Mouse (Mus musculus) midbrain, embryonic 10.5 days (tissue): ENCODE measurements around the gene Odf2l. TPM values are rescaled to one million over a fixed set of nuclear protein-coding genes. Genes with fewer than 3 reads are reported as not detected.

Experiments
- DNase-seq: peaks from one replicate; pipeline ENCODE4 v3.0.0-alpha.2; 2017; ENCODE audit warnings: low spot score
- H3K27ac ChIP-seq: fragments of 300-500 bp; sonication (generic); replicated peaks from 2 replicates; pipeline ENCODE4 v1.5.1; 2016; ENCODE audit warnings: mild to moderate bottlenecking
- H3K27me3 ChIP-seq: fragments of 300-500 bp; sonication (generic); 2 replicates; pipeline ENCODE4 v1.6.1; 2016; ENCODE audit warnings: low read depth, mild to moderate bottlenecking; ENCODE audit not compliant: poor library complexity, severe bottlenecking
- H3K36me3 ChIP-seq: fragments of 300-500 bp; sonication (generic); 2 replicates; pipeline ENCODE4 v1.6.1; 2016; ENCODE audit warnings: mild to moderate bottlenecking, moderate library complexity
- H3K4me1 ChIP-seq: fragments of 300-500 bp; sonication (generic); 2 replicates; pipeline ENCODE4 v1.6.1; 2016
- H3K4me3 ChIP-seq: fragments of 300-500 bp; sonication (generic); 2 replicates; pipeline ENCODE4 v1.5.1; 2016; ENCODE audit warnings: mild to moderate bottlenecking, moderate library complexity
- H3K9me3 ChIP-seq: fragments of 300-500 bp; sonication (generic); replicated peaks from 2 replicates; pipeline ENCODE4 v1.6.1; 2016; ENCODE audit warnings: mild to moderate bottlenecking
- WGBS: fragments of 180-500 bp; shearing (Covaris S2); methylation state at CpG from one replicate; pipeline ENCODE4 v1.1.7; 2016; 5-methylcytosine and 5-hydroxymethylcytosine counted together
- polyA plus RNA-seq: library from polyadenylated mRNA; unstranded; fragments of >200 nt; fragmentation: Nextera tagmentation; extraction: Ambion mirVana; gene quantifications from 2 replicates; pipeline ENCODE4 v1.2.1, GENCODE M21; 2016

Gene Odf2l
- polyA plus RNA-seq, 1 experiment from 2014 or later, result 21.6 TPM

DNA sequence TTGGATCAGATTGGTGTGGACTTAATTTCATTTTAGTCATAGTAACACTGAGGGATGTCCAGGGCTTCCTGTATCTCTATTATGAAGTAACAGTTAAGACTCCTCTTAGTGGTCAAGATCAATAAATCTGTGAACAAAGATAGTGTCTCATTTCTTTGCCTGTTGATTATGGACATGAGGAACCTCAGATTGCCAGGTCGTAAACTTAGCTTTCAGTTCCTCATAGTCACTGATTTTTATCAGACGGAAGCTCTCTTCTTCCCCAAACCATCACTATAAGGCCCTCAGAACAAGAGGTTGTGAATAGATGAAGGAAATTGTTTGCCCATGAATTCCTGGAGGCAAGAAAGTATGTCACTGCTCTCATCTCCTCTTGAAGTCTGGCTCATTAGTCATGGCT lies 73.6 kb downstream of the Odf2l start:
- no peak for DNase-seq
- no peaks in the 10 kb centered on the region for H3K27me3 ChIP-seq
- 95% methylated on average over 2 of the region's 2 CpGs for whole genome bisulfite sequencing
- no peaks in the 10 kb centered on the region for H3K9me3 ChIP-seq
- no peaks in the 10 kb centered on the region for H3K36me3 ChIP-seq
- H3K4me3 ChIP-seq, result no peak overlapping the region
- H3K4me1 ChIP-seq, result no peaks in the 10 kb centered on the region
- no peak overlapping the region for H3K27ac ChIP-seq

DNA sequence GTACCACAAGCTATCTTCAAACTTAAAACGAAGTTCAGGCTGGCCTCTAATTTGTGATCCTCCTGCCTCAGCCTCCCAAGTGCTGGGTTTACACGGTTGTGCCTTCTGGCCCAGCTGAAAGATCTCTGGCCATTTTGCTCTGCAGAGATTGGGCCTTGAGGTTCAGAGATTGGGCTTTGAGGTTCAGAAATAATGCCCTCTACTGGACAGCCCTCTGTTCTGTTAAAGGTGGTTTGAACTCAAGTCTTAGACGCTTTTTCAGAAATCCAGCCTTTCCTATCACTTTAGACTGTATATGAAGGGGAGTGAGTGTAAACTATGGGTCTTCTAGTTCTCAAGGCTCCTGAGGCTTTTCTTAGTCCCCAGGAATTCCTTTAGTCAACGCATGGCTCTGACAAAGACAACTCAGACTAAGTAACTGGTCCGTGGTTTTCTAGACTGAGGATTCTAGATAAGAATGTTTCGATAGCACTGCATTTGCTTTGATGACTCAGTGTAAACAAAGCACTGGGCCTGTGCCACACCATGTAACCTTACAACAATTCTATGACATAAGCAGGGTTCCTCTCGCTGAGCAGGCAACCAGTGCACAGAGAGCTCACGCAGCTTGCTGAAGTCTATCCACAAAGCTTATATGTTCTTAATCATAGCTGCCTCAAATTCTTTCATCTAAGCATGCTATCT lies 77.0 kb downstream of the Odf2l start:
- no peak for DNase-seq
- Histone ChIP-seq H3K4me1 (no peaks in the 10 kb centered on the region), H3K9me3 (no peaks in the 10 kb centered on the region), H3K27me3 (no peaks in the 10 kb centered on the region), H3K4me3 (no peak overlapping the region), H3K27ac (no peak overlapping the region), H3K36me3 (no peaks in the 10 kb centered on the region)
- WGBS, result 82% methylated on average over 8 of the region's 8 CpGs

DNA sequence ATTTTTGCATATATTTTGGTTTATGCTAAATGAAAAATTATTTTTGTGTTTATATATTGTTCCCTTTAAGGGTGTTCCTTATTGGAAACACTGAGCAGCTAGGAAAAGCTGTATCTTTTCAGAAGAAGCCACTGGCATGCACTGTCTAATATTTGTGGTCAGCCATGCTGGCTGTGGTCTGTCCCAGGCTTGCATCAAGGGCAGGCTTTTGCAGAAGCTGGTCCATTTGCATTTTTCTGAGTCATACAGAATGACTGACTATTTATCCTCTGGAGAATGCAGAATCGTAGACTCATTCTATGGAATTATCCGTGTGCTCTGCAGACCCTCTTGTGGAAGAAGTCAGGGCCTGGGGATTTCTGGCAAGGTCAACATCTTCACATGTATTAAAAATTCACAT lies 79.7 kb downstream of the Odf2l start:
- no peaks in the 10 kb centered on the region for H3K36me3 ChIP-seq
- H3K4me1 ChIP-seq, result no peaks in the 10 kb centered on the region
- no peak overlapping the region for H3K27ac ChIP-seq
- WGBS, result 89% methylated on average over 2 of the region's 2 CpGs
- no peaks in the 10 kb centered on the region for H3K9me3 ChIP-seq
- no peaks in the 10 kb centered on the region for H3K27me3 ChIP-seq
- DNase-seq, result no peak
- H3K4me3 ChIP-seq, result no peak overlapping the region

Other genes starting within 250 kb of the Odf2l start
- gene Clca4b, start 186.1 kb upstream of the Odf2l start, polyA plus RNA-seq, result not detected in 2 replicates
- not detected in 2 replicates for gene Clca4a, start 143.5 kb upstream of the Odf2l start, polyA plus RNA-seq
- not detected in 2 replicates for gene Clca1, start 85.8 kb upstream of the Odf2l start, polyA plus RNA-seq
- gene Clca2, start 19.1 kb upstream of the Odf2l start, polyA plus RNA-seq, result 0.11 and 0.16 TPM in 2 replicates
- 0.75 and 0.98 TPM in 2 replicates for gene Col24a1, start 173.9 kb downstream of the Odf2l start, polyA plus RNA-seq